Mouse (Mus musculus) MEL (cell line): Measurements from ENCODE around the gene Aff3. TPM values are rescaled to one million over a fixed set of nuclear protein-coding genes. Genes with fewer than 3 reads are reported as not detected.
A peak's percentile ranks its signal among the peaks of the same experiment; 100 is the strongest.

Experiments
- DNase-seq: peaks from one replicate; pipeline ENCODE4 v3.0.0; 2011; ENCODE audit warnings: low read depth, low spot score
- H3K27ac ChIP-seq: 2 replicates; pipeline ENCODE4 v1.5.1; 2012; ENCODE audit warnings: low read depth, mild to moderate bottlenecking, control low read depth, low read length, moderate library complexity; ENCODE audit not compliant: control insufficient read depth
- H3K27me3 ChIP-seq, 2 experiments: fragments of 150-350 bp in 1 of 2; sonication (generic) in 1 of 2; 2 replicates each; pipeline ENCODE4 v1.6.1; 2012; ENCODE audit warnings: low read length in 2 of 2, mild to moderate bottlenecking in 2 of 2, improper control_type of control experiment in 1 of 2, moderate library complexity in 1 of 2; ENCODE audit not compliant: insufficient read depth in 2 of 2, control insufficient read depth in 1 of 2
- H3K36me3 ChIP-seq, 2 experiments: 2 replicates each; pipeline ENCODE4 v1.6.1; 2012 to 2014; ENCODE audit warnings: low read length in 2 of 2, improper control_type of control experiment in 1 of 2, inconsistent platforms in 1 of 2, mild to moderate bottlenecking in 1 of 2; ENCODE audit not compliant: insufficient read depth in 2 of 2, control insufficient read depth in 1 of 2
- H3K4me1 ChIP-seq, 2 experiments: fragments of 150-350 bp in 1 of 2; sonication (generic) in 1 of 2; 2 replicates each; pipeline ENCODE4 v1.6.1; 2012; ENCODE audit warnings: low read length in 2 of 2, improper control_type of control experiment in 1 of 2, mild to moderate bottlenecking in 1 of 2; ENCODE audit not compliant: insufficient read depth in 2 of 2, control insufficient read depth in 1 of 2
- H3K4me3 ChIP-seq, 2 experiments: fragments of 150-350 bp in 1 of 2; sonication (generic) in 1 of 2; 2 replicates each; pipeline ENCODE4 v1.5.1; 2012; ENCODE audit warnings: low read depth in 2 of 2, low read length in 2 of 2, mild to moderate bottlenecking in 2 of 2, moderate library complexity in 2 of 2, control low read depth in 1 of 2, improper control_type of control experiment in 1 of 2; ENCODE audit not compliant: control insufficient read depth in 1 of 2, insufficient read depth in 1 of 2
- H3K79me2 ChIP-seq: 2 replicates; pipeline ENCODE4 v1.6.1; 2012; ENCODE audit warnings: mild to moderate bottlenecking, low read length, moderate library complexity; ENCODE audit not compliant: control insufficient read depth, poor library complexity, insufficient read depth
- H3K9ac ChIP-seq: 2 replicates; pipeline ENCODE4 v1.6.1; 2012; ENCODE audit warnings: low read depth, mild to moderate bottlenecking, control low read depth, low read length, moderate library complexity; ENCODE audit not compliant: control insufficient read depth, poor library complexity, severe bottlenecking
- H3K9me3 ChIP-seq: fragments of 150-350 bp; sonication (generic); replicated peaks from 2 replicates; pipeline ENCODE4 v1.6.1; 2012; ENCODE audit warnings: mild to moderate bottlenecking, low read length, improper control_type of control experiment, moderate library complexity; ENCODE audit not compliant: insufficient read depth
- BHLHE40 ChIP-seq: IDR thresholded peaks from 2 replicates; pipeline ENCODE4 v1.6.1; 2012; ENCODE audit warnings: low read depth, mild to moderate bottlenecking, inconsistent platforms, low read length, improper control_type of control experiment, borderline replicate concordance
- CHD1 ChIP-seq: IDR thresholded peaks from 2 replicates; pipeline ENCODE4 v1.6.1; 2012; ENCODE audit warnings: low read depth, mild to moderate bottlenecking, inconsistent platforms, low read length, improper control_type of control experiment
- E2F4 ChIP-seq: IDR thresholded peaks from 2 replicates; pipeline ENCODE4 v1.6.1; 2011; ENCODE audit warnings: low read depth, low read length, improper control_type of control experiment, borderline replicate concordance
- EP300 ChIP-seq, 2 experiments: IDR thresholded peaks; 2 replicates each; pipeline ENCODE4 v1.6.1; 2011; ENCODE audit warnings: improper control_type of control experiment in 2 of 2, low read length in 2 of 2, low read depth in 1 of 2, mild to moderate bottlenecking in 1 of 2
- ETS1 ChIP-seq: IDR thresholded peaks from 2 replicates; pipeline ENCODE4 v1.6.1; 2012; ENCODE audit warnings: low read depth, mild to moderate bottlenecking, inconsistent platforms, low read length, improper control_type of control experiment, moderate library complexity
- KAT2A ChIP-seq: conservative IDR thresholded peaks from 2 replicates; pipeline ENCODE4 v1.6.1; 2012; ENCODE audit warnings: low read depth, low read length, improper control_type of control experiment, inconsistent platforms
- MAZ ChIP-seq: IDR thresholded peaks from 2 replicates; pipeline ENCODE4 v1.6.1; 2012; ENCODE audit warnings: low read depth, mild to moderate bottlenecking, inconsistent platforms, low read length, improper control_type of control experiment
- MYB ChIP-seq: IDR thresholded peaks from 2 replicates; pipeline ENCODE4 v1.6.1; 2011; ENCODE audit warnings: mild to moderate bottlenecking, low read depth, low read length, improper control_type of control experiment
- NELFE ChIP-seq: IDR thresholded peaks from 2 replicates; pipeline ENCODE4 v1.6.1; 2011; ENCODE audit warnings: low read depth, low read length, improper control_type of control experiment
- POLR2AphosphoS2 ChIP-seq: IDR thresholded peaks from 2 replicates; pipeline ENCODE4 v1.6.1; 2011; ENCODE audit warnings: low read length, improper control_type of control experiment
- RCOR1 ChIP-seq: IDR thresholded peaks from 2 replicates; pipeline ENCODE4 v1.6.1; 2012; ENCODE audit warnings: low read depth, mild to moderate bottlenecking, inconsistent platforms, low read length, improper control_type of control experiment
- SMC3 ChIP-seq: IDR thresholded peaks from 2 replicates; pipeline ENCODE4 v1.6.1; 2011; ENCODE audit warnings: low read depth, low read length, improper control_type of control experiment
- TAL1 ChIP-seq: IDR thresholded peaks from 2 replicates; pipeline ENCODE4 v1.6.1; 2012; ENCODE audit warnings: mild to moderate bottlenecking, inconsistent platforms, low read length, moderate library complexity, mixed read lengths
- USF1 ChIP-seq: IDR thresholded peaks from 2 replicates; pipeline ENCODE4 v1.6.1; 2014; ENCODE audit warnings: low read depth, mild to moderate bottlenecking, inconsistent platforms, low read length, improper control_type of control experiment, moderate library complexity
- ZC3H11A ChIP-seq: IDR thresholded peaks from 2 replicates; pipeline ENCODE4 v1.6.1; 2012; ENCODE audit warnings: low read depth, mild to moderate bottlenecking, inconsistent platforms, low read length, improper control_type of control experiment
- polyA plus RNA-seq, 2 experiments: library from polyadenylated mRNA; stranded (reverse) in 1 of 2; unstranded in 1 of 2; fragments of >175 nt in 1 of 2; fragments of >200 nt in 1 of 2; gene quantifications; 2 replicates each; pipeline versions ENCODE4 v1.2.1 to v1.2.4; 2012; ENCODE audit warnings: low replicate concordance in 2 of 2, low read depth in 1 of 2; ENCODE audit not compliant: insufficient read length in 2 of 2, insufficient read depth in 1 of 2, missing spikeins in 1 of 2
- total RNA-seq: library from RNA; depleted of rRNA; stranded (reverse); fragments of 300-350 nt; gene quantifications from 2 replicates; pipeline ENCODE4 v1.2.3, GENCODE M21; 2012

Gene Aff3
- total and polyA plus RNA-seq, 3 experiments, result 18.5 to 41.1 (median 25.4) TPM

DNA sequence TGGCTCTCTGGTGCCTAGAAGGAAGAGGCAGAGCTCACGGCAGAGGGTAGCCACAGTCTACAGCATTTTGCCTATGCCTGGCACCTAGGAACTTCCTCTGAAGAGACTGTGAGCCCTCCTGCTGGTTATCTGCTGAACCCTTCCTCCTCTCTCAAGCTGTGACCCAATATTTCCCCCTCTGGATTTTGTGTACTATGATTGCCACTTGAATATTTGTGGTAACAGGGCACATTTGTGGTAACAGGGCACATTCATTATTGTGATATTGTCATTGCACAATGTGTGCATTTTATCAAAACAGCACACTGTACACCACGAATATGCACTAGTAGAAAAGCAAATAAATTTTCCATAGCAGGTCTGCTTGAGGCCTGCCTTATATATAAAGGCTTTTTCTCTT lies 223.0 kb downstream of the Aff3 start (continued):
- peak; percentile 50; the same call in 1 of the 2 replicates for TF ChIP-seq TAL1

DNA sequence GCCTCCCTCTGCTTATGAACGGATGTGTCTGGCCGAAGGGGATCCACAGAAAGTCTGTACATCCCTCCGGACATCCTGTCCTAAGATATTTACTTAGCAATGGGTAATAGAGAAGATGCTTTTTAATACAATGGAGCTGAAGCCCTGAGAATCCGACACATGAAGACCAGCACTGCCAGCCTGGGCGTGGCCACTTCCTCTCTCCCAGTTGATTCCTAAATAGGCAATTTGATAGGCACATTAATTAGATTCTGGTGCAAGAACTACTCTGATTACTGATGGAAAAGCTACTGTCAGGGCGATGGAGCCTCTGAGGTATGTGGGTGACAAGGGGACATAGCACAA lies 224.3 kb downstream of the Aff3 start:
- no peak for TF ChIP-seq MAZ
- no peak for TF ChIP-seq CHD1
- TF ChIP-seq BHLHE40, result no peak
- TF ChIP-seq ETS1, result no peak
- TF ChIP-seq KAT2A, result no peak
- TF ChIP-seq MYB, result no peak
- no peak for TF ChIP-seq POLR2AphosphoS2
- no peak for TF ChIP-seq SMC3
- TF ChIP-seq EP300 (IDR thresholded peaks at IDR 0.05; ENCODE audit: low read depth in 1 of 2, low read length in 2 of 2), result no peak
- TF ChIP-seq ZC3H11A, result no peak
- TF ChIP-seq USF1, result no peak
- TF ChIP-seq RCOR1, result no peak
- no peak for TF ChIP-seq E2F4
- Histone ChIP-seq H3K4me3 (no peak overlapping the region), H3K9me3 (no peaks in the 10 kb centered on the region), H3K4me1 (peaks cover 9 to 27% of the 10 kb centered on the region in 2 experiments), H3K27ac (no peak overlapping the region), H3K27me3 (no peaks in the 10 kb centered on the region), H3K36me3 (peaks cover 2 to 24% of the 10 kb centered on the region in 2 experiments), H3K79me2 (no peaks in the 10 kb centered on the region), H3K9ac (no peak overlapping the region)
- no peak for DNase-seq

- Histone ChIP-seq H3K27ac (no peak overlapping the region), H3K4me1 (peaks cover 9 to 27% of the 10 kb centered on the region in 2 experiments), H3K9me3 (no peaks in the 10 kb centered on the region), H3K36me3 (peaks cover 2 to 23% of the 10 kb centered on the region in 2 experiments), H3K4me3 (no peak overlapping the region), H3K9ac (no peak overlapping the region), H3K27me3 (no peaks in the 10 kb centered on the region), H3K79me2 (no peaks in the 10 kb centered on the region)
- TF ChIP-seq POLR2AphosphoS2 (no peak), SMC3 (no peak), NELFE (no peak)
- no peak for DNase-seq
Measured at GRCm38 (mm10) chr1:38439751-38440470, 224.8 kb downstream of the Aff3 start.
